Mouse (Mus musculus) cerebellum, adult 2 months (tissue): ENCODE data around the gene Fgfr2.

ENCODE experiments used
- CTCF ChIP-seq: fragments of 200-500 bp; IDR thresholded peaks from 2 replicates; pipeline ENCODE4 v1.5.1; 2011; ENCODE audit warnings: low read depth, mild to moderate bottlenecking, control low read depth, low read length, moderate library complexity, borderline replicate concordance; ENCODE audit not compliant: insufficient read depth
- POLR2A ChIP-seq: fragments of 200-500 bp; IDR thresholded peaks from 2 replicates; pipeline ENCODE4 v1.6.1; 2011; ENCODE audit warnings: low read length, control low read depth, borderline replicate concordance; ENCODE audit not compliant: insufficient read depth

GRCm38 (mm10) chr7:131317587-131317986 lies 1805.6 kb downstream of the Fgfr2 start:
- TF ChIP-seq CTCF (no peak), POLR2A (no peak)
